Mouse (Mus musculus): ENCODE measurements around the gene Speer4f2. TPM values are rescaled to one million over a fixed set of nuclear protein-coding genes. Genes with fewer than 3 reads are reported as not detected.
"Not testable (repeated sequence)": the region's sequence is repeated elsewhere in the genome, so short reads cannot be mapped to it uniquely, and the experiment has no call there.

Speer4f2 gene
- total RNA-seq (2021): not detected
- long read RNA-seq, experiment 1: 0 reads
- long read RNA-seq, experiment 2: 0 reads

- not testable (repeated sequence) for DNase-seq (ENCODE audit: low spot score in 2 of 2)
Measured at GRCm38 (mm10) chr5:17372880-17373279, at the start of gene Speer4f2. Gene Speer4f2 (plus strand): TSS chr5:17373180.

- no peak for DNase-seq (ENCODE audit: low spot score in 2 of 2)
Measured at GRCm38 (mm10) chr5:17328946-17329566, 43.9 kb upstream of the Speer4f2 start.

GRCm38 (mm10) chr5:17334836-17335235, 38.1 kb upstream of the Speer4f2 start:
- DNase-seq (ENCODE audit: low spot score in 2 of 2): no peak

GRCm38 (mm10) chr5:17345741-17346140, 27.2 kb upstream of the Speer4f2 start:
- not testable (repeated sequence) for DNase-seq (ENCODE audit: low spot score in 2 of 2)

- no peak for DNase-seq (ENCODE audit: low spot score in 2 of 2)
Measured at GRCm38 (mm10) chr5:17359394-17359999, 13.5 kb upstream of the Speer4f2 start.

- DNase-seq (ENCODE audit: low spot score in 2 of 2): no peak
Measured at GRCm38 (mm10) chr5:17389926-17390325, 16.9 kb downstream of the Speer4f2 start.

GRCm38 (mm10) chr5:17391207-17391606, 18.2 kb downstream of the Speer4f2 start:
- no peak for DNase-seq (ENCODE audit: low spot score in 2 of 2)

GRCm38 (mm10) chr5:17400571-17400970, 27.6 kb downstream of the Speer4f2 start:
- no peak for DNase-seq (ENCODE audit: low spot score in 2 of 2)

- DNase-seq (ENCODE audit: low spot score in 2 of 2): no peak
Measured at GRCm38 (mm10) chr5:17401206-17402077, 28.5 kb downstream of the Speer4f2 start.

GRCm38 (mm10) chr5:17402330-17403125, 29.5 kb downstream of the Speer4f2 start:
- no peak for DNase-seq (ENCODE audit: low spot score in 2 of 2)

GRCm38 (mm10) chr5:17403584-17403983, 30.6 kb downstream of the Speer4f2 start:
- no peak for DNase-seq (ENCODE audit: low spot score in 2 of 2)

GRCm38 (mm10) chr5:17408924-17409660, 36.1 kb downstream of the Speer4f2 start:
- DNase-seq (ENCODE audit: low spot score in 2 of 2): no peak

GRCm38 (mm10) chr5:17417201-17417600, 44.2 kb downstream of the Speer4f2 start:
- no peak for DNase-seq (ENCODE audit: low spot score in 2 of 2)

- DNase-seq (ENCODE audit: low spot score in 2 of 2): peak; percentile 6 to 10
Measured at GRCm38 (mm10) chr5:17419215-17419820, 46.3 kb downstream of the Speer4f2 start.

GRCm38 (mm10) chr5:17419921-17420320, 46.9 kb downstream of the Speer4f2 start:
- DNase-seq (ENCODE audit: low spot score in 2 of 2): no peak

GRCm38 (mm10) chr5:17422225-17422624, 49.2 kb downstream of the Speer4f2 start:
- no peak for DNase-seq (ENCODE audit: low spot score in 2 of 2)

- DNase-seq (ENCODE audit: low spot score in 2 of 2): no peak
Measured at GRCm38 (mm10) chr5:17426930-17427329, 54.0 kb downstream of the Speer4f2 start.
